Mouse (Mus musculus): ENCODE data around the gene Hist1h3c. TPM values are rescaled to one million over a fixed set of nuclear protein-coding genes. Genes with fewer than 3 reads are reported as not detected.

The Hist1h3c gene
- polyA plus RNA-seq, 1 experiment, result 62.6 TPM

GRCm38 (mm10) chr13:23760240-23760971 is 15.0 kb upstream of the Hist1h3c start:
- Histone ChIP-seq H3K4me1 (ENCODE audit: control insufficient read depth, insufficient read depth, low read length) (peaks cover 2% of the 10 kb centered on the region; the same call in 1 of the 2 replicates), H3K27ac (ENCODE audit: control insufficient read depth, insufficient read depth, low read depth, low read length, poor library complexity) (peak overlapping the region; percentile 99), H3K4me3 (replicated peaks; ENCODE audit: control insufficient read depth, low read depth, low read length) (peak overlapping the region; percentile 49)
- under 1% methylated on average over 23 of the region's 27 CpGs for WGBS
- no peak for TF ChIP-seq POLR2A (IDR thresholded peaks at IDR 0.05; ENCODE audit: borderline replicate concordance, control insufficient read depth, low read depth, low read length)
- TF ChIP-seq CTCF (IDR thresholded peaks at IDR 0.05; ENCODE audit: control insufficient read depth, insufficient read depth, low read length), result no peak

GRCm38 (mm10) chr13:23759916-23760239 is 14.5 kb upstream of the Hist1h3c start:
- WGBS, result 38% methylated on average over 1 of the region's 1 CpGs
- peak overlapping the region; percentile 56; the same call in 1 of the 2 replicates for H3K27ac ChIP-seq (ENCODE audit: control insufficient read depth, insufficient read depth, low read depth, low read length, poor library complexity)
- TF ChIP-seq POLR2A (IDR thresholded peaks at IDR 0.05; ENCODE audit: borderline replicate concordance, control insufficient read depth, low read depth, low read length) (no peak), CTCF (IDR thresholded peaks at IDR 0.05; ENCODE audit: control insufficient read depth, insufficient read depth, low read length) (no peak)
- peaks cover 2% of the 10 kb centered on the region; the same call in 1 of the 2 replicates for H3K4me1 ChIP-seq (ENCODE audit: control insufficient read depth, insufficient read depth, low read length)
- peak overlapping the region; percentile 3 for H3K4me3 ChIP-seq (replicated peaks; ENCODE audit: control insufficient read depth, low read depth, low read length)

GRCm38 (mm10) chr13:23759251-23759771 is 13.9 kb upstream of the Hist1h3c start:
- no peak for TF ChIP-seq POLR2A (IDR thresholded peaks at IDR 0.05; ENCODE audit: borderline replicate concordance, control insufficient read depth, low read depth, low read length)
- no peak for TF ChIP-seq CTCF (IDR thresholded peaks at IDR 0.05; ENCODE audit: control insufficient read depth, insufficient read depth, low read length)
- whole genome bisulfite sequencing, result 90% methylated on average over 3 of the region's 3 CpGs
- H3K4me1 ChIP-seq (ENCODE audit: control insufficient read depth, insufficient read depth, low read length), result peaks cover 2% of the 10 kb centered on the region; the same call in 1 of the 2 replicates
- no peak overlapping the region for H3K27ac ChIP-seq (ENCODE audit: control insufficient read depth, insufficient read depth, low read depth, low read length, poor library complexity)
- H3K4me3 ChIP-seq (replicated peaks; ENCODE audit: control insufficient read depth, low read depth, low read length), result no peak overlapping the region

- Histone ChIP-seq H3K27ac (ENCODE audit: control insufficient read depth, insufficient read depth, low read depth, low read length, poor library complexity) (no peak overlapping the region), H3K4me1 (ENCODE audit: control insufficient read depth, insufficient read depth, low read length) (peaks cover 2% of the 10 kb centered on the region; the same call in 1 of the 2 replicates), H3K4me3 (replicated peaks; ENCODE audit: control insufficient read depth, low read depth, low read length) (no peak overlapping the region)
- 40% methylated on average over 3 of the region's 3 CpGs for WGBS
- no peak for TF ChIP-seq POLR2A (IDR thresholded peaks at IDR 0.05; ENCODE audit: borderline replicate concordance, control insufficient read depth, low read depth, low read length)
- no peak for TF ChIP-seq CTCF (IDR thresholded peaks at IDR 0.05; ENCODE audit: control insufficient read depth, insufficient read depth, low read length)
Observed at GRCm38 (mm10) chr13:23757921-23758320, 12.5 kb upstream of the Hist1h3c start.

- Histone ChIP-seq H3K27ac (ENCODE audit: control insufficient read depth, insufficient read depth, low read depth, low read length, poor library complexity) (peak overlapping the region; percentile 98), H3K4me3 (replicated peaks; ENCODE audit: control insufficient read depth, low read depth, low read length) (peak overlapping the region; percentile 49), H3K4me1 (ENCODE audit: control insufficient read depth, insufficient read depth, low read length) (peaks cover 2% of the 10 kb centered on the region; the same call in 1 of the 2 replicates)
- under 1% methylated on average over 19 of the region's 23 CpGs for WGBS
- peak; percentile 94; the same call in 1 of the 2 replicates for TF ChIP-seq POLR2A (IDR thresholded peaks at IDR 0.05; ENCODE audit: borderline replicate concordance, control insufficient read depth, low read depth, low read length)
- no peak for TF ChIP-seq CTCF (IDR thresholded peaks at IDR 0.05; ENCODE audit: control insufficient read depth, insufficient read depth, low read length)
Observed at GRCm38 (mm10) chr13:23757211-23757773, 11.9 kb upstream of the Hist1h3c start.

GRCm38 (mm10) chr13:23756790-23757189 is 11.4 kb upstream of the Hist1h3c start, which contains the start of gene Hist1h4b:
Gene Hist1h4b (plus strand): TSS chr13:23757013.
- Histone ChIP-seq H3K27ac (ENCODE audit: control insufficient read depth, insufficient read depth, low read depth, low read length, poor library complexity) (peak within 1 kb of the TSS; percentile 98), H3K4me1 (ENCODE audit: control insufficient read depth, insufficient read depth, low read length) (peaks cover 2% of the 10 kb centered on the region; the same call in 1 of the 2 replicates), H3K4me3 (replicated peaks; ENCODE audit: control insufficient read depth, low read depth, low read length) (peak within 1 kb of the TSS; percentile 49)
- 0% methylated on average over 22 of the region's 22 CpGs for WGBS
- TF ChIP-seq POLR2A (IDR thresholded peaks at IDR 0.05; ENCODE audit: borderline replicate concordance, control insufficient read depth, low read depth, low read length) (peak; percentile 99), CTCF (IDR thresholded peaks at IDR 0.05; ENCODE audit: control insufficient read depth, insufficient read depth, low read length) (no peak)

GRCm38 (mm10) chr13:23755000-23755399 is 9.6 kb upstream of the Hist1h3c start:
- H3K4me3 ChIP-seq (replicated peaks; ENCODE audit: control insufficient read depth, low read depth, low read length), result no peak overlapping the region
- TF ChIP-seq CTCF (IDR thresholded peaks at IDR 0.05; ENCODE audit: control insufficient read depth, insufficient read depth, low read length) (no peak), POLR2A (IDR thresholded peaks at IDR 0.05; ENCODE audit: borderline replicate concordance, control insufficient read depth, low read depth, low read length) (no peak)
- peaks cover 2% of the 10 kb centered on the region; the same call in 1 of the 2 replicates for H3K4me1 ChIP-seq (ENCODE audit: control insufficient read depth, insufficient read depth, low read length)
- H3K27ac ChIP-seq (ENCODE audit: control insufficient read depth, insufficient read depth, low read depth, low read length, poor library complexity), result no peak overlapping the region

Measured in bone marrow, adult 2 months (tissue).